Mouse (Mus musculus): ENCODE data around the gene 1810009A15Rik. TPM values are rescaled to one million over a fixed set of nuclear protein-coding genes. Genes with fewer than 3 reads are reported as not detected.

1810009A15Rik gene
- total RNA-seq, 2 experiments from 2014 or later = 17.6 to 19.8 TPM

Small RNAs within 50 kb of the gene (microRNA-seq; reads per million reads assigned to microRNA genes)
- 0.83 reads per million for gene Mir5136

Other genes starting within 250 kb of the 1810009A15Rik start
- gene Chrm1, start 225.1 kb upstream of the 1810009A15Rik start, total RNA-seq (2021) = not detected
- 10 to 100 TPM; 36.1 to 38.0 TPM for gene Slc3a2, start 165.5 kb upstream of the 1810009A15Rik start, total RNA-seq (2021)
- 10 to 100 TPM; 17.9 to 18.9 TPM for gene Wdr74, start 153.0 kb upstream of the 1810009A15Rik start, total RNA-seq (2021)
- not detected for gene 1700092M07Rik, start 148.1 kb upstream of the 1810009A15Rik start, total RNA-seq (2021)
- gene Stx5a, start 147.4 kb upstream of the 1810009A15Rik start, total RNA-seq (2021) = 10 to 100 TPM; 27.6 to 31.0 TPM
- gene Nxf1, start 131.8 kb upstream of the 1810009A15Rik start, total RNA-seq (2021) = 10 to 100 TPM; 37.5 to 48.1 TPM
- gene Tmem223, start 117.9 kb upstream of the 1810009A15Rik start, total RNA-seq (2021) = 100 to 1,000 TPM; 108 to 110 TPM
- 10 to 100 TPM; 14.8 to 16.4 TPM for gene Tmem179b, start 114.4 kb upstream of the 1810009A15Rik start, total RNA-seq (2021)
- 1 to 10 TPM; 7.4 to 7.6 TPM for gene Taf6l, start 102.4 kb upstream of the 1810009A15Rik start, total RNA-seq (2021)
- 10 to 100 TPM; 53.4 to 62.4 TPM for gene Polr2g, start 90.3 kb upstream of the 1810009A15Rik start, total RNA-seq (2021)
- gene Zbtb3, start 86.3 kb upstream of the 1810009A15Rik start, total RNA-seq (2021) = 1 to 10 TPM; 1.9 to 2.1 TPM
- 10 to 100 TPM; 12.5 to 15.8 TPM for gene Ttc9c, start 69.5 kb upstream of the 1810009A15Rik start, total RNA-seq (2021)
- 10 to 100 TPM; 42.5 to 49.4 TPM for gene Hnrnpul2, start 68.8 kb upstream of the 1810009A15Rik start, total RNA-seq (2021)
- not detected for gene AC129217.1, start 59.1 kb upstream of the 1810009A15Rik start, total RNA-seq (2021)
- 10 to 100 TPM; 23.9 to 24.0 TPM for gene Bscl2, start 51.4 kb upstream of the 1810009A15Rik start, total RNA-seq (2021)
- not detected for gene Gng3, start 49.7 kb upstream of the 1810009A15Rik start, total RNA-seq (2021)
- 1 to 10 TPM; 3.3 to 4.9 TPM for gene Lrrn4cl, start 38.1 kb upstream of the 1810009A15Rik start, total RNA-seq (2021)
- 100 to 1,000 TPM; 113 to 124 TPM for gene Ubxn1, start 17.4 kb upstream of the 1810009A15Rik start, total RNA-seq (2021)
- 10 to 100 TPM; 59.3 to 60.1 TPM for gene Uqcc3, start 7.9 kb upstream of the 1810009A15Rik start, total RNA-seq (2021)
- gene Lbhd1, start 5.1 kb upstream of the 1810009A15Rik start, total RNA-seq (2021) = 1 to 10 TPM; 1.4 to 5.9 TPM
- gene Gm49403, start 4.9 kb upstream of the 1810009A15Rik start, total RNA-seq (2021) = not detected
- 1 to 10 TPM in 1 of 2 experiments, under 1 TPM in 1; 0.68 to 2.0 TPM for gene Gm49416, start 73 bp downstream of the 1810009A15Rik start, total RNA-seq (2021)
- gene Ints5, start 4.2 kb downstream of the 1810009A15Rik start, total RNA-seq (2021) = 10 to 100 TPM; 11.2 to 11.8 TPM
- gene Ganab, start 9.2 kb downstream of the 1810009A15Rik start, total RNA-seq (2021) = 10 to 100 TPM; 55.6 to 58.7 TPM
- gene B3gat3, start 31.5 kb downstream of the 1810009A15Rik start, total RNA-seq (2021) = 10 to 100 TPM; 35.9 to 36.7 TPM
- 10 to 100 TPM; 22.0 to 23.6 TPM for gene Rom1, start 40.5 kb downstream of the 1810009A15Rik start, total RNA-seq (2021)
- 1 to 10 TPM; 8.9 to 9.1 TPM for gene Eml3, start 40.7 kb downstream of the 1810009A15Rik start, total RNA-seq (2021)
- 10 to 100 TPM; 29.5 to 32.3 TPM for gene Mta2, start 53.0 kb downstream of the 1810009A15Rik start, total RNA-seq (2021)
- gene Tut1, start 65.0 kb downstream of the 1810009A15Rik start, total RNA-seq (2021) = 1 to 10 TPM; 7.2 to 8.8 TPM
- 100 to 1,000 TPM; 241 to 256 TPM for gene Eef1g, start 78.2 kb downstream of the 1810009A15Rik start, total RNA-seq (2021)
- 100 to 1,000 TPM; 283 to 326 TPM for gene Ahnak, start 100.4 kb downstream of the 1810009A15Rik start, total RNA-seq (2021)
- gene Scgb1a1, start 199.1 kb downstream of the 1810009A15Rik start, total RNA-seq (2021) = 1 to 10 TPM in 1 of 2 experiments, not detected in 1; 3.6 TPM
- 10 to 100 TPM; 22.4 to 26.3 TPM for gene Asrgl1, start 246.8 kb downstream of the 1810009A15Rik start, total RNA-seq (2021)